Mouse (Mus musculus) limb, embryonic 10.5 days (tissue): ENCODE measurements around the gene Helt. TPM values are rescaled to one million over a fixed set of nuclear protein-coding genes. Genes with fewer than 3 reads are reported as not detected.

ENCODE experiments used
- DNase-seq: peaks from one replicate; pipeline ENCODE4 v3.0.0-alpha.2; 2017; ENCODE audit warnings: low spot score
- H3K27ac ChIP-seq: fragments of 300-500 bp; sonication (generic); 2 replicates; pipeline ENCODE4 v1.5.1; 2016; ENCODE audit warnings: mild to moderate bottlenecking
- H3K27me3 ChIP-seq: fragments of 300-500 bp; sonication (generic); 2 replicates; pipeline ENCODE4 v1.6.1; 2016; ENCODE audit warnings: low read depth, mild to moderate bottlenecking; ENCODE audit not compliant: poor library complexity, severe bottlenecking
- H3K36me3 ChIP-seq: fragments of 300-500 bp; sonication (generic); 2 replicates; pipeline ENCODE4 v1.6.1; 2016; ENCODE audit warnings: mild to moderate bottlenecking, moderate library complexity
- H3K4me1 ChIP-seq: fragments of 300-500 bp; sonication (generic); 2 replicates; pipeline ENCODE4 v1.6.1; 2016
- H3K4me3 ChIP-seq: fragments of 300-500 bp; sonication (generic); 2 replicates; pipeline ENCODE4 v1.5.1; 2016; ENCODE audit warnings: mild to moderate bottlenecking, moderate library complexity
- H3K9me3 ChIP-seq: fragments of 300-500 bp; sonication (generic); replicated peaks from 2 replicates; pipeline ENCODE4 v1.6.1; 2016; ENCODE audit warnings: mild to moderate bottlenecking
- WGBS: fragments of 180-500 bp; shearing (Covaris S2); methylation state at CpG from one replicate; pipeline ENCODE4 v1.1.7; 2016; 5-methylcytosine and 5-hydroxymethylcytosine counted together
- polyA plus RNA-seq: library from polyadenylated mRNA; unstranded; fragments of >200 nt; fragmentation: Nextera tagmentation; extraction: Ambion mirVana; gene quantifications from 2 replicates; pipeline ENCODE4 v1.2.1, GENCODE M21; 2016

Helt gene
- polyA plus RNA-seq, 1 experiment from 2014 or later: not detected

GRCm38 (mm10) chr8:46251561-46251960, 42.9 kb downstream of the Helt start:
- peak; percentile 44 for DNase-seq
- Histone ChIP-seq H3K9me3 (no peaks in the 10 kb centered on the region), H3K27me3 (no peaks in the 10 kb centered on the region), H3K27ac (peak overlapping the region; percentile 70), H3K4me3 (no peak overlapping the region), H3K4me1 (peaks cover 12% of the 10 kb centered on the region), H3K36me3 (no peaks in the 10 kb centered on the region)
- 45% methylated on average over 10 of the region's 10 CpGs for WGBS

GRCm38 (mm10) chr8:46246346-46246745, 48.1 kb downstream of the Helt start:
- H3K9me3 ChIP-seq: no peaks in the 10 kb centered on the region
- 81% methylated on average over 11 of the region's 11 CpGs for WGBS
- no peaks in the 10 kb centered on the region for H3K27me3 ChIP-seq
- no peak overlapping the region for H3K27ac ChIP-seq
- H3K36me3 ChIP-seq: no peaks in the 10 kb centered on the region
- no peak for DNase-seq
- H3K4me3 ChIP-seq: no peak overlapping the region
- H3K4me1 ChIP-seq: peaks cover 7% of the 10 kb centered on the region

GRCm38 (mm10) chr8:46242946-46243345, 51.5 kb downstream of the Helt start:
- H3K27ac ChIP-seq: no peak overlapping the region
- H3K4me3 ChIP-seq: no peak overlapping the region
- no peaks in the 10 kb centered on the region; the same call in 1 of the 2 replicates for H3K27me3 ChIP-seq
- peaks cover 7% of the 10 kb centered on the region; the same call in 1 of the 2 replicates for H3K4me1 ChIP-seq
- H3K36me3 ChIP-seq: no peaks in the 10 kb centered on the region
- 43% methylated on average over 7 of the region's 7 CpGs for WGBS
- no peaks in the 10 kb centered on the region for H3K9me3 ChIP-seq
- no peak for DNase-seq

Other genes with a start within 250 kb of the Helt start
- gene Cfap97, start 142.9 kb downstream of the Helt start, polyA plus RNA-seq: 18.2 and 21.6 TPM in 2 replicates
- 3.7 and 4.3 TPM in 2 replicates for gene Snx25, start 142.5 kb downstream of the Helt start, polyA plus RNA-seq
- 486 and 506 TPM in 2 replicates for gene Slc25a4, start 83.4 kb downstream of the Helt start, polyA plus RNA-seq
- 5.8 and 7.0 TPM in 2 replicates for gene Acsl1, start 176.4 kb upstream of the Helt start, polyA plus RNA-seq